Mouse (Mus musculus) NIH3T3 (cell line): ENCODE data around the gene Zfp740.
"Not testable (repeated sequence)": the region's sequence is repeated elsewhere in the genome, so short reads cannot be mapped to it uniquely, and the experiment has no call there.

Source experiments
- DNase-seq: peaks from one replicate; pipeline ENCODE4 v3.0.0-alpha.2; 2012; ENCODE audit warnings: low read depth

Zfp740 gene

DNA sequence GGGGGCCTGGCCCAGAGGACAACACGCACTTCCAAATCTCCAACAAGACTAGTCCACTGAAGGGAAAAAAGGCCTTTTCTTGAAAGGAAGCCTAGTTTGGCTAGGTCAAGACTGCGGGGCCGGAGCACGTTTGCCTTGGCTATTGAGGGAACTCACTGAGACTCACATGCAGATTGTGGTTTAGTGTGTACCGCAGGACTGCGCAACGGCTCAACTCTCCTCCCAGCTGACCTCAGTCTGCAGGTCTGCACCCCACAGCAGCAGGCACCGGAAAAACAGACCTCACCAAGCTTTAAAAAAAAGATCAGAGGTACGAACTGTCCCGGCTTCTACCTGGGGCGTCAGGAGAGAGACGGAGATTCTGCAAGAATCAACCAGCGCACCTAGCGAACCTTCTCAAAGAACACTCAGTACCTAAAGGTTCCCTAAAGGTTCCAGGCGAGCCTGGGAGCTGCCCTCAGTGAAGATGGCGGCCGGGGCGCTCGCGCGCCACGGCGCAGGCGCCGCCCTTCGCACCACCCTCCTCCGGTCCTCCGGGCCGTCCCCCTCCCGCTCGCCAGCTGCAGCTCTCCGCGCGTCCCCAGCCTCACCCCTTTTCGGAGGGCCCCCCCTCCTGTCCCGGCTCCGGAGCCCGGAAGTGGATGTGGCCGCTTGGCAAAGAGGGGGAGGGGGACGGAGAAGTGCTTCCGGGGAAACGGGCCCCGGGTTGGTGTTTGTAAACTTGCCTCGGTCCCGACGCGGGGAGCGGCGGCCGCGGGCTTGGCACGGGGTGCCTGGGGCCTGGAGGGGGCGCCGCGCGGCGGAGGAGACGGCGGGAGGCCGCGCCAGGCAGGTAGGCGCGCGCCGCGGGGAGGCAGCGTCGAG, at the start of gene Zfp740:
TSS of gene Zfp740 (plus strand) at position 279 of the 864 bp plus-strand sequence.
- peak; percentile 98 for DNase-seq

DNA sequence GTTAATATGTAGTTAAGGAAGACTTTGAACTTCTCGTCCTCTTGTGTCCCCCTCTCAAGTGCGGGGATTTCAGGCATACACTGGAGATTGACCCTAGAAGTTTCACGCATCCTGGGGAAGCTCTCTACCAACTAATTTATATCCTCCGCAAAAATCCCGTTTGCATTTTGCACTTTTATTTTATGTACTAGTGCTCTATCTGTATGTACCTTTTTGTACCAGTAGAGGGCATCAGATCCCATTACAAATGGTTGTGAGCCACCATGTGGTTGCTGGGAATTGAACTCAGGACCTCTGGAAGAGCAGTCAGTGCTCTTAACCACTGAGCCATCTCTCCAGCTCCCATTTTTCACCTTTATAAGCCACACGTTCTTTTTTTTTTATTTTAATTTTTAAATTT, 48.0 kb upstream of the Zfp740 start:
- not testable (repeated sequence) for DNase-seq

DNA sequence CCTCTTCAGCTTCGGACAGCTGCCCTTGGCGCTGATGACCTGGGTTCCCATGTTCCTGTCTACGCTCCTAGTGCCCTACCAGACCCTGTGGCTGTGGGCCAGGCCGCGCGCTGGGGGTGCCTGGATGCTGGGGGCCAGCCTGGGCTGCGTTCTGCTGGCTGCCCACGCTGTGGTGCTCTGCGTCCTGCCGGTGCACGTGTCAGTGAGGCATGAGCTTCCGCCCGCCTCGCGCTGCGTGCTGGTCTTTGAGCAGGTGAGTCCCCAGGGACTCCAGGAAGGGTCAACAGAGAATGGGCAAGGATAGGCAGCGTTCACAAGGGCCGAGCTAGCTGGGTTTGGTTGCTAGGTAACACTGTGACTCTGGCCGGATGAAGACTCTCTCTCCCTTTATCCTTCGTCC, 46.2 kb upstream of the Zfp740 start:
- DNase-seq = no peak

DNA sequence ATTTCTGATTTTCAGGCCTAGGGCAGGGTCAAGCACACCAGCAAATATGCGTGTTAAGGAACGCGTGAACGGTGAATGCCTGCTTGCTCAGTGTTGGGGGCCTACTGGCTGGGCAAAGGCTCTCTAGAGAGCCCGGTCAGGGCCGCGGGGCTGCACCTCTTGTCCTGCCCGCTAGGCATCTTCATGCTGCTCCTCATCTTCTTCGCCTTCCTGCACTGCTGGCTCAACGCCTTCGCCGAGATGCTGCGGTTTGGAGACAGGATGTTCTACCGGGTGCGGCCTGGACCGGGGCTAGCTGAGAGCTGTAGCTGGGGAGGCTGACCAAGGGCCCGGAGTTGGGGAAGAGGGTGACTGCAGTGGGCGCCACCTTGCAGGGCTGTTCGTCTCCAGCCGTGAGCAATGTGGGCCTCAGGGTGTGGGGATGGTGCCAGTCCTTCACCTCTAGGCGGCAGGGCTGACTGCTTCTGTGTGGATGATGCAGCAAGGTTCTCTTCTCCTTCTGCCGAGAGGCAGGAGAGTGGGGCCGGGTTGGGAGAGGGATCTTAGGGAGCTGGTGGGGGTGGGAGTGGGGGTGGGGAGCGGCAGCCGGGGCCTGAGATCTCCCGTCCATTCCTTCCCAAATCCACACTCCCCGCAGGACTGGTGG, 42.5 kb upstream of the Zfp740 start:
- no peak for DNase-seq

DNA sequence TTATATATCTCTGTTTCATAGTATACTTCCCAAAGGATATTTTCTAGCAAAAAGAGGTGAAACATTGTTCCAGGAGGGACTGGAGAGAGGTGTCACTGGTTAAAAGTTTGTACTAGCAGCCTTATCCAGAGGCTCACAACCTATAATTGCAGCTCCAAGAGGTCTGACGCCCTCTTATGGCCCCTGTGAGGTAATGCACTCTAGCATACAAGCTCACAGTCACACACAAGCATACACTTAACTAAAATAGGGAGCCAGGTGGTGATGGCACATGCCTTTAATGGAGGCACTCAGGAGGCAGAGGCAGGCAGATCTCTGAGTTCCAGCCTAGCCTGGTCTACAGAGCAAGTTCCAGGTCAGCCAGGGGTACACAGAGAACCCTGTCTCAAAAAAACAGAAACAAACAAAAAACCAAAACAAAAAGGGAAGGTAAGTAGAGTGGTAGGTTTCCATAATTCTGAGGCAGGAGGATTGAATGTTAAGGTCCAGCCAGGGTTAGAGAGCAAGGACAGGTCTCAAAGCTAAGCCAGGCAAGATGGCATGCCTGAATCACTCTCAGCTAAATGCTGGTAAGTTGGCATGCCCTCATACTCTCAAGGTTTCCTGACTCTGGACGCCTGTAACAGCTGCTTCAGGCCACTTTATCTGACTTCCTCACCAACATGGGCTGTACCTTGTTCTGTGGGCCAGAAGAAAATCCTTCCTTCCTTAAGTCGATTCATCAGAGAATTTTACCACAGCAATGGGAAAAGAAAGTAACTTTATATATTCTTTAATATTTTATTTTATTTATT, 39.0 kb upstream of the Zfp740 start:
- no peak for DNase-seq

DNA sequence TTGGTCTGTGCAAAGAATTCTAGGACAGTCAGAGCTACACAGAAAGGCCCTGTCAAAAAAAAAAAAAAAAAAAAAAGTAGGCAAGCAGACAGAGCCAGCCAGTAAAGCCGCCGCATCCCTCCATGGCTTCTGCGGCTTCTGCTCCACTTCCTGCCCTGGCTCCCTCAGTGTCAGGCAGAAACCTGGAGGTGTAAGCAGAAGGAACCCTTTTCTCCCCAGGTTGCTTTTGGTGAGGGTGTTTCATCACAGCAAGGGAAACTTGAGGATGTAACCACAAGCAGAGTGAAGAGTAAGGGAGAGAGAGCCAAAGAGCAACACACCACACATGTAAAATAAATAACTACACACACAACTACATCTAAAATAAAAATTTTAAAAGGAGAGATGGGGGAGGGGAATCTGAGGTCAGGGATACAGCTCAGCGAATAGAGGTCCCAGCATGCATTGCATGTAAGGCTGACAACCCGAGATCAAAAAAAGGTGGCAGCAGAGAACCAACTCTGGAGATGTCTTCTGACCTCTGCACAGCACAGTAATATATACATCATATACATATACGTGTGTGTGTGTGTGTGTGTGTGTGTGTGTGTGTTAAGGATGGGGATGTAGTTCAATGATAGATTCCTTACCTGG, 37.5 kb upstream of the Zfp740 start:
- DNase-seq = no peak

DNA sequence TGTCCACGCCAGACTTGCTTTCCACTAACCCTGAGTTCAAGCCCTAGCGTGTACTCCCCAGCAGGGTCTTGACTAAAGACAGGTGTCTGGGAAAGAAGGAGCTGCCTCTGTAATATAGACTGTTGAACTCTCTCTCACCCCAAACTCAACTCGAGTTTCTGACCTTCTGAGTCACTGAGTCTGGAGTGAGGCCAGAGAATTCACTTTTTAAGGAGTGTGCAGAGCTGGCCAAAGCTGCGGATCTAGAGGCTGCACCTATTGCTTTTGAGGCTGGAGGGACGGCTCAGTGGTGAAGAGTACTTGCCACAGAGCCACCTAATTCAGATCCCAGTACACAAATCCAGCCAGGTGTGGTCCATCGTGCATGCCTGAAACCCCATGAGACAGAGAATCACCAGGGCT, 35.4 kb upstream of the Zfp740 start:
- DNase-seq = peak; percentile 95

DNA sequence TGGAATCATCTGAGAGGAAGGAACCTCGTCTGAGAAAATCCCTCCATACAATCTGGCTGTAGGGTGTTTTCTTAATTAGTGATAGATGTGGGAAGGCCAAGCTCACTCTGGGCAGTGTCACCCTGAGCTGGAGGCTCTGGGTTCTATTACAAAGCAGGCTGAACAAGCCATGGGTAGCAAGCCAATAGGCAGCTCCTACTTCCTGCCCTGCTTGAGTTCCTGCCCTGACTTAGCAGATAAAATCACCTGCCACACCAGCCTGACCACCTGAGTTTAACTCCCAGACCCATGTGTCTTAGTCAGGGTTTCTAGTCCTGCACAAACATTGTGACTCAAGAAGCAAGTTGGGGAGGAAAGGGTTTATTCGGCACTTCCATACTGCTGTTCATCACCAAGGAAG, 34.0 kb upstream of the Zfp740 start:
- no peak for DNase-seq

DNA sequence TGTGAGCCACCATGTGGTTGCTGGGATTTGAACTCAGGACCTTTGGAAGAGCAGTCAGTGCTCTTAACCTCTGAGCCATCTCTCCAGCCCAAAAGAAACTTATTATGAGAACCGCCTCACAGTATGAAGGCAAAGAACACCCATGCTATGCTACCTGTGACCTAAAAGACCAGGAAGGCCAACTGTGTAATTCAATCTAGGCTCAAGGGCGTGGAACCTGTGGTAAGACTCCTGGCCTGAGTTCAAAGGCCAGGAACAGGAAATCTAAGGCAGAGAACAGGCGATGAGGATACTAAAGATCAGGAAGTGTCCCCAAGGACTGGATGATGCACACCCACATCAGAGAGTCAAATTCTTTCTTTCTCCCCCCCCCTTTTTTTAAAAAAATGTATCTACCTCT, 29.5 kb upstream of the Zfp740 start:
- no peak for DNase-seq

DNA sequence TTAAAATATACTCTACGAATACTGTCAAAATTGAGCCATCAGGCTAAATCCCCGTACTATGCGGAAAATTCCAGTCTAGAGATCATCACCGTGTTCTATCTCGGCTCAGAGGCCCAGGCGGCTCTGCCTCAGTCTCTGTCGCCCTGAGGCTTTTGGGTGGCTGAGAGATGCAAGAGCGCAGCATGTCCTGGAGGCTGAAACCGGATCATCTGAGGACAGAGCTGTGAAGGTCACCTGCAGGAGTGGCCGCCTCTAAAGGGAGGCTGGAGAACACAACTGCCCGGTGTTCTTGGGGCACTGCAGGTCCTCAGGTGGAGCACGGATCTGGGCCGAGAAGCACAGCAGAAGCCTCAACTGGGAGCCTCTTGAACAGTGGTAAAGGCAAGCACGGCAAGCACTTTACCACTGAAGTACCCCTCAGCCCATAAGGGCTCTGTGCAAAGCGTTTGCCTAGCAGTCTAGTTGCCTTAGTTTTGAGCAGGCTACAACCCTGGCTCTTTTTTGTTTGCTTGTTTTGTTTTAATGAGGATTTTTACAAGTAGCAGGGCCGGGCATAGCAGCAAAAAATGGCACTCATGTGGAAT, 27.2 kb upstream of the Zfp740 start:
- no peak for DNase-seq

DNA sequence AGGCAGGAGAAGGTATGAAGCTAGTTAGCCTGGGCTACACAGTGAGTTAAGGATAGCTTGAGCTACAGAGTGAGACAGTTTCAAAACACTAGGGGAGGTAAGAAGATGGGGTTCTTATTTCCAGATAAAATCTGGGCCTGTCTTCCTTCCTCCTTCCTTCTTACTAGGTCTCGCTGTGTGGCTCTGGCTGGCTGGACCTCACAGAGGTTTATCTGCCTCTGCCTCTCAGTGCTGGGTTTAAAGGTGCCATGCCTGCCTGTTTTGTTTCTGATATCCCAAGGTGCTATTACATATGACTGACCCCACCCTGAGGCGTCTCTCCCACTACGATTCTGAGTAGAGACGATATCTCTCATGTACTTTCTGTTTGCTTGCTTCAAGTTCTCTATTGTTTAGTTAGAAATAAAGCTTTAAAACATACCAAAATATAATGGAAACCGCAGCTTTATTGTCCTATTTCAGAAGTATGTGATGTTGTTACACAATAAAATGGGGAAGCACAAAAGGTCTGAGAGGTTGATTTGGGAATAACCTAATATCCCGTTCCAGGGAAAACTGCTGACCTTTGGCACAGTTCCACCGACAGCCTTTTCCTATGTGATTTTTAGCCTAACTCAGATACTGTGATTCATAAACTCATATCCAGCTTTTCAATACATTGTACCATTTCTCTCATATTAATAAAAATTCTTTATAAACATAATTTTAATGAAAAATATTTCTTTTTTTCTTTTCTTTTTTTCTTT, 26.3 kb upstream of the Zfp740 start:
- no peak for DNase-seq

DNA sequence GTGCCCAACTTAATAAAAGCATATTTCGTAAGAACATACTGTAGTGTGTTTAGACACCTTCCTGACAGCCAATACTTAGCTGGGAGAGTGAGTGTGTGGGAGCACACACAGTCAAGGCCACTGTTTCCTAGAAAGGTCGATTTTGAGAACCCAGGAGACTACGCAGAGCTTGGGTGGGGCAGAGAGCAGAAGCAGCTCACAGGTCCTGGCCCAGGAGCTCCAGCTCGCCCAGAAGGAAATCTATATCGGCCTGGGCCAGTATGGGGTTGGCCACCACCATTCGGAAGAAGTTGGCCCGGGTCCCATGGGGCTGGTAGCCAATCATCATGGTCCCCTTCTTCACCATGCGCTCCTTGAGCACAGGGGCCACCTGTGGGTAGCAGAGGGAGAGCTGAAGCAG, 25.6 kb upstream of the Zfp740 start:
- no peak for DNase-seq

DNA sequence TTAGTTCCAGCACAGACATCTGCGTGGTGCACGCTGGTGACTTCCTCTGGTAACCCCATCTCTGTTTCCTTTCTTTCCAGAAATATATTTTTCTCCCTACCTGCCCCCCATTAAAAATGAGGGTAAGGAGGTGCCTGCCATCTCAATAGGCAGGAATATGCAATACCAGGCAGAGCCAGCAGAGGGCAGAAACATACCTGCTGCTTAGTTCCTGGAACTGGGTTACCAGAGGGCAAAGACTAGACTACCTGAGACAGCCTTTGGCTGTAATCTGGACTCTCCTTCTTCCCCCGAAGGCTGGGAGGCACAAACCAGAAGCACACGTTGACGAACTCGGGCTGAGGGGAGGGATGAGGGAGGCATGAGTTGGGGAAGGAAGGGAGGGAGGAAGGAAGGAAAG, 24.8 kb upstream of the Zfp740 start:
- DNase-seq = peak; percentile 84

DNA sequence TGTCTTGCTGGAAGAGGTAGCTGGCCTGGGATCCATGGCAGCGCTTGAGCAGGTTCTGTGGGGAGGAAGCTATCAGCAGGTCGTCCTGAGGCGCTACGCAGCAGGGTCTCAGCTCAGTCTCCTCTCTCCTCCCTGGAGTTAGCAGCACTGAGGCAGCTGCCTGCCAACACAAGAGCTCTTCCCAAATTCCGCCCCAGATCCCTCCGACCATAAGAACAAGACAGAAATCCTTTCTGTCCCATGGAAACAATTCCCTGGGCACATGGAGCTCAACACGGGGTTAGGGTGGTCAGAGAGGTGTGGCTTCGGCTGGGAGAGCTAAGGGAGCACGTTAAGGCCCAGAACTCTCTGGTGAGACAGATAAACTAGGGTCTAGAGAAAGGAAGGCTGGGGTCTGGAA, 23.9 kb upstream of the Zfp740 start:
- DNase-seq = no peak

DNA sequence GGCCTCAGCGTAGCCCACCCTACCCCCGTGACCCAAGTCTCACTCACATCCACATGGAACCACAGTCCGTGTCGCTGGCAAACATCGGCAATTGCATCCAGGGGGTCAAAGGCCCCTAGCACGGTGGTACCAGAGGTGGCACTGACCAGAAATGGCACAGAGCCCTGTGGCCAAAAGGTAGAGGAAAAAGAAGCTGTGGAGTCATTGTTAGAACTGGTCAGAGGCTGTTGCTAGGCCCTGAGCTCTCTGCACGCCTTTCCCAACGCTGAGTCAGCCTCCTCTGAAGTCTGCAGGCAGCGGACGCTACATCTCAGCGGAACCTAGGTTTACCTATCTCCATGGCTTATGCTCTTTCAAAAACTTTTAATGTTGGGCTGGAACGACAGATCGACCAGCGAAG, 23.1 kb upstream of the Zfp740 start:
- no peak for DNase-seq

DNA sequence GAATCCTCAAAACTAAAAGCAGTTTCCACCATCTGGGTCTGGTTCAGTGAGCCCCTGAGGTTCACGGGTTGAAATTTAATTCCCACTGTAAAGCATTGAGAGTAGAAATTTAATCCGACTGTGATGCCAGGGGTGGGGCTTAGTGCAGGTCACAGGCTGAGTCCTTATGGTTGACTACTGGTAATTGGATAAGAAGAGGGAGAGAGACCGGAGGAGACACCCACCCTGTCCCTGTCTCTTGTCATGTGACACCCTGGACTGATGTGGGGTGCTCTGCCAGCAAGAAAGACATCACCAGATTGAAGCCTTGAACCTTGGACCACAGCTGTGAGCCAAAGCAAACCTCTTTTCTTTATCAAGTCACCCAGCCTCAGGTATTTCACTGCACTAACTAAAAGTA, 20.0 kb upstream of the Zfp740 start:
- DNase-seq = no peak

DNA sequence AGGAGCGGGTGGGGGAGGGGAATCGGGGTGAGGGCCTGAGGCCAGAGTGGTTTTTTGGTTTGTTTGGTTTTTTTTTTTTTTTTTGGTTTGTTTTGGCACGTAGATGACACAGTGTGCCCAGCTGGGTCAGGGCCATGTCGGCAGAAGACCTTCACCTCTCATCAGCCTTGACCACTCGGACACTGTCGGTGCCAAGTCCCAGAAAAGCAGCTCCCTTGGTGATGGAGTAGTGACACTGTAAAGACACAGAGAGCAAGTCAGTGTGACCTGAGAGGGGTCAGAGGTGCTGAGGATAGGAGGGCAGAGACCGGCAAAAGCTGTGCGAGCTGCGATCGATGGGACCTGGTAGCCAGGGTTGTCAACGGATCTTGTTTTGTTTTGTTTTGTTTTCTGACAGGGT, 16.8 kb upstream of the Zfp740 start:
- no peak for DNase-seq

DNA sequence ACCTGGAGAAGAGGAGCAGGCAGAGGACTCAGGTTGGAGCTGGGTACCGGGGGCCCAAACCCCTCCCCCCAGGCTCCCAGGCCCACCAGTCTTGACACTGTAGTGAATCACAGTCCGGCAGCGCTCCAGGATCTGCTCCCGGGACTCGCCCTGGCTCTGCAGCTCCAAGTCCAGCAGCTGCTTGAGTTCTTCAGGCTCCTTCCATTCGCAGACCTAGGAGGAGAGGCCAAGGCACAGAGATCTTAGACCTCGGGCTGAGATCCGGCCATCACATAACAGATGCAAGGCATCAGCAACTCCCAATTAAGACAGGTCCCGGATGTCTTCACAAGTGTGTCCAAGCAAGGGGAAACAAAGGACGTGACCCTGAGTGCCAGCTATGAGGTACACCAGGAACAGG, 15.0 kb upstream of the Zfp740 start:
- no peak for DNase-seq

DNA sequence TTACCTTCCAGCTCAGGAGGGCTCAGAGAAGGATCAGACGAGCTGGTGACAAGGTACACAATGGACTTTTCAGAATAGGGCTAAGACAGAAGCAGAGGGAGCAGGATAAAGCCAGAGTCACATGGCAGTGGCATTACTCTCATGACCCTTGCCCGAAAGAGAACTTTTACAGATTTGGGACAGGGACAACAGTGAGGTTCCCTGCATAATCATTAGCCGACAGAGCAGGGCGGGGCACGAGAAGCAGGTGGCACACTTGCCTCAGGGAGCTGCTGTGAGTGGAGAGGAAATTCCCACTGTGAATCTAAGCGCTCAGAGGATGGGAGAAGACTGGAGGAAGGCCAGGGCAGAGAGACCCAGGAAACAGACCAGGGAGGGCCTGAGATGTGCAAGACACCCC, 14.2 kb upstream of the Zfp740 start:
- DNase-seq = no peak

DNA sequence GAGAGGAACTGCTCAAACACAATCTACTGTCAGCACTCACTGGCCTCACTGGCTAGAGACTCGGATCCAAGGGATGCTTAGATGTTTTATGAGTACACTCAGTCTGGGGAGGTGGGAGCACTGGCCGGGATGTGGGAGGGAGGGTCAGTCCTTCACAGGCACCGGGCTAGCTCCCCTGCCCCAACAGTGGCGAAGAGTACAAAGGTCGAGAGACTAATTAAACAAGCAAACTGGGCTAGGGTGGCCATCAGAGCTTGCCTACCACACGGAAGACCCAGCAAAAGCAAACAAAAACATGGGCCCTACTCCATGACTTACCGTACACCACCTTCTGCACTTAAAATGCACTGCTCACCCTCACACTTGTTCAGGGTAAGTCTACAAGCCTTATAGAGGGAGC, 11.3 kb upstream of the Zfp740 start:
- no peak for DNase-seq

DNA sequence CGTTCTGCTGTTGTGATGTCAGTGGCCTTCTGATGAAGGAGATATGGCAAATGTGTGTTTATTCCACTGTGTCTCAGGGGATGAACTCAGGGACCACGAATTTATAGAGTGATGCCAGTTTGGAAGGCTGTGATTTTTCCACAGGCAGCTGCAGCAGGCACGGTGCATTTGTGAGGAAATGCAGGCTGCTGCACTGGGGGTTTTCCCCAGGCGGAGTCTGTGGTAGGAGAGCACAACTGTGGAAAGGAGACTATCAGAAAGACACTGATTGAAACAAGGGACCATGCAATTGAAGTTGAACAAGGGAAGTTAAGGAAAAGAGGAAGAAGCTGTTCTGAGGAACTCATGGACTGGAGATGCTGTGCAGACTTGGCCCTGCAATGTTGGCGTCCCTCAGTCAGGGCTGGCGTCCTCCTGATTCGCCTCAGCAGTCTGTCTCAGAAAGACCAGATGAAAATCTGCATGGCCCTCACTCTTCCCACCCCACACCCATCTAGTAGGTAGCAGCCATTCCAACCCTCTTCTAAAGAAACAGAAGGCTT, 10.7 kb upstream of the Zfp740 start:
- no peak for DNase-seq
